ENCODE assay signal across 8 mouse cellular contexts in the genomic region with DNA sequence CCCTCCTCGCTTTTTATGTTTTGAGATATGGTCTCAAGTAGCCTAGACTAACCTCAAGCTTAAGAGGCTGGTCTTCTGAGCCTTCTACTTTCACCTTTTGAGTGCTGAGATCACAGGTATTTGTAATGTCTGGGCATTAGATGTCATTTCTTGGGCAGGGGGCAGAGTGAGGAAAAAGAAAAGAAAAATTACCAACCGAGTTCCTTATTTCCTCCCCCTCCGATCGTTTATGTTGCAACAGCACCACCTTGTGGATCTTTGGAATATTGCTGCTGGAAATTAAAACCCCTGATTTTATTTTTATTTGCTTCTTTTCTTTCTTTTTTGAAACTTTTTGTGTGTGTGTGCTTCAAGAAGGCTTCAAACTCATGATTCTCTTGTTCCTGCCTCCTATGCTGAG. TPM values are rescaled to one million over a fixed set of nuclear protein-coding genes. Genes with fewer than 3 reads are reported as not detected.
DNase-seq lines count a peak whose midpoint lies in the region; ATAC-seq and TF ChIP-seq lines count a peak whose summit lies in the region.

No protein-coding gene starts in this region.

- peak; percentile 80 for TF ChIP-seq CTCF in heart, postnatal 0 days (IDR thresholded peaks at IDR 0.05; ENCODE audit: low read depth)

- TF ChIP-seq EP300 in heart, postnatal 0 days (IDR thresholded peaks at IDR 0.05; ENCODE audit: low read depth): no peak

- peak; percentile 42 for DNase-seq in heart, postnatal 0 days (ENCODE audit: low spot score)
- DNase-seq in 416B (ENCODE audit: low read depth): peak; percentile 74
- peak; percentile 35 for DNase-seq in Muller cell, postnatal 12 days (ENCODE audit: inconsistent ontology term)
- peak; percentile 62 for DNase-seq in forelimb bud, embryonic 11.5 days (ENCODE audit: low read depth, low spot score)
- peak; percentile 59 for DNase-seq in lung, postnatal 10 days
- peak; percentile 58 for DNase-seq in thymus, postnatal 4 days
- no peak for DNase-seq in urinary bladder, postnatal 14 days (ENCODE audit: low spot score)

- no peaks in the 10 kb centered on the region for H3K4me1 ChIP-seq in heart, postnatal 0 days (ENCODE audit: control insufficient read depth, insufficient read depth)
- 0 out of 2 replicates have a peak, but pooled peaks cover 3% of the 10 kb centered on the region for H3K4me1 ChIP-seq in heart, embryonic 11.5 days (ENCODE audit: control insufficient read depth, insufficient read depth, low read length)

- H3K36me3 ChIP-seq in heart, postnatal 0 days (replicated peaks; ENCODE audit: control insufficient read depth, insufficient read depth, low read length): peaks cover 17% of the 10 kb centered on the region; the same call in 1 of the 2 replicates
- H3K36me3 ChIP-seq in heart, embryonic 11.5 days (ENCODE audit: control insufficient read depth, insufficient read depth, low read length): peaks cover 9% of the 10 kb centered on the region

- H3K27me3 ChIP-seq in heart, postnatal 0 days (ENCODE audit: control insufficient read depth, insufficient read depth, low read length): no peaks in the 10 kb centered on the region
- no peaks in the 10 kb centered on the region for H3K27me3 ChIP-seq in heart, embryonic 11.5 days (ENCODE audit: control insufficient read depth, insufficient read depth, low read length)

- H3K27ac ChIP-seq in heart, postnatal 0 days (ENCODE audit: low read depth): no peak overlapping the region
- no peak overlapping the region for H3K27ac ChIP-seq in heart, embryonic 11.5 days (ENCODE audit: low read depth, low read length)

- H3K4me2 ChIP-seq in heart, postnatal 0 days (ENCODE audit: low read depth, low read length): no peak overlapping the region
- H3K4me2 ChIP-seq in heart, embryonic 11.5 days: no peak overlapping the region

- 27% methylated on average over 4 of the region's 4 CpGs for WGBS in heart, postnatal 0 days
- WGBS in heart, embryonic 11.5 days (ENCODE audit: insufficient replicate concordance): 31% methylated on average over 4 of the region's 4 CpGs

- no peak for ATAC-seq in heart, postnatal 0 days (ENCODE audit: insufficient read depth, low read depth)
- ATAC-seq in heart, embryonic 11.5 days (replicated peaks; ENCODE audit: insufficient number of reproducible peaks, low FRiP score, low TSS enrichment): no peak

- no peaks in the 10 kb centered on the region for H3K9me3 ChIP-seq in heart, postnatal 0 days (replicated peaks; ENCODE audit: control insufficient read depth, low read length)
- H3K9me3 ChIP-seq in heart, embryonic 11.5 days (replicated peaks; ENCODE audit: control insufficient read depth, low read length): no peaks in the 10 kb centered on the region

- no peak overlapping the region for H3K4me3 ChIP-seq in heart, postnatal 0 days (ENCODE audit: low read depth, low read length)
- no peak overlapping the region for H3K4me3 ChIP-seq in heart, embryonic 11.5 days (ENCODE audit: low read depth, low read length)

- no peak overlapping the region for H3K9ac ChIP-seq in heart, postnatal 0 days (replicated peaks; ENCODE audit: low read depth, low read length)
- H3K9ac ChIP-seq in heart, embryonic 11.5 days (ENCODE audit: low read depth, low read length): no peak overlapping the region

RNA-seq across cellular contexts. Expression of gene Ppa1, which starts 9.6 kb away (rescaled TPM):
- 28.2 and 35.5 TPM in 2 replicates for total RNA-seq in heart, postnatal 0 days (2014; rRNA removed; ENCODE audit: low replicate concordance)
- polyA plus RNA-seq in heart, postnatal 0 days (2015; fragmentation: Nextera tagmentation; extraction: Ambion mirVana): 53.0 and 54.8 TPM in 2 replicates
- polyA plus RNA-seq in heart, embryonic 11.5 days (2014; fragmentation: Nextera tagmentation; extraction: Ambion mirVana): 158 and 160 TPM in 2 replicates

RNA-seq across cellular contexts. Expression of gene Sar1a, which starts 22.1 kb away (rescaled TPM):
- total RNA-seq in heart, postnatal 0 days (2014; rRNA removed; ENCODE audit: low replicate concordance): 137 and 148 TPM in 2 replicates
- polyA plus RNA-seq in heart, postnatal 0 days (2015; fragmentation: Nextera tagmentation; extraction: Ambion mirVana): 140 and 151 TPM in 2 replicates
- polyA plus RNA-seq in heart, embryonic 11.5 days (2014; fragmentation: Nextera tagmentation; extraction: Ambion mirVana): 182 and 200 TPM in 2 replicates

RNA-seq across cellular contexts. Expression of gene Tysnd1, which starts 37.3 kb away (rescaled TPM):
- 53.0 and 62.0 TPM in 2 replicates for total RNA-seq in heart, postnatal 0 days (2014; rRNA removed; ENCODE audit: low replicate concordance)
- 14.5 and 16.1 TPM in 2 replicates for polyA plus RNA-seq in heart, postnatal 0 days (2015; fragmentation: Nextera tagmentation; extraction: Ambion mirVana)
- polyA plus RNA-seq in heart, embryonic 11.5 days (2014; fragmentation: Nextera tagmentation; extraction: Ambion mirVana): 24.5 and 25.1 TPM in 2 replicates

RNA-seq across cellular contexts. Expression of gene Aifm2, which starts 57.1 kb away (rescaled TPM):
- total RNA-seq in heart, postnatal 0 days (2014; rRNA removed; ENCODE audit: low replicate concordance): 34.7 and 53.4 TPM in 2 replicates
- 33.9 and 34.2 TPM in 2 replicates for polyA plus RNA-seq in heart, postnatal 0 days (2015; fragmentation: Nextera tagmentation; extraction: Ambion mirVana)
- 15.6 and 18.9 TPM in 2 replicates for polyA plus RNA-seq in heart, embryonic 11.5 days (2014; fragmentation: Nextera tagmentation; extraction: Ambion mirVana)
